7 mouse cellular contexts compared by ENCODE assay signal in genomic region chr2:28514489-28514888, GRCm38 (mm10). TPM values are rescaled to one million over a fixed set of nuclear protein-coding genes. Genes with fewer than 3 reads are reported as not detected.
A peak's percentile ranks its signal among the peaks of the same experiment; 100 is the strongest.
DNase-seq lines count a peak whose midpoint lies in the region; ATAC-seq and TF ChIP-seq lines count a peak whose summit lies in the region.

No protein-coding gene starts in this region.

- no peaks in the 10 kb centered on the region for H3K27me3 ChIP-seq in cerebellum, adult 2 months (ENCODE audit: control insufficient read depth, insufficient read depth, low read length)
- H3K27me3 ChIP-seq in hindbrain, embryonic 12.5 days, result no peaks in the 10 kb centered on the region
- H3K27me3 ChIP-seq in megakaryocyte, embryonic 14.5 days (replicated peaks), result peaks cover 71% of the 10 kb centered on the region

- no peak overlapping the region for H3K27ac ChIP-seq in cerebellum, adult 2 months (ENCODE audit: insufficient read depth, low read length)
- H3K27ac ChIP-seq in hindbrain, embryonic 12.5 days, result peak overlapping the region; percentile 93; the same call in 1 of the 2 replicates
- peak overlapping the region; percentile 71; the same call in 1 of the 2 replicates for H3K27ac ChIP-seq in left cerebral cortex, adult 2 months

- peak; percentile 87 for DNase-seq in NIH3T3 (ENCODE audit: low read depth)
- DNase-seq in cerebellum, adult 2 months, result peak; percentile 81 to 91
- DNase-seq in forelimb bud, embryonic 11.5 days (ENCODE audit: low read depth, low spot score), result peak; percentile 93
- DNase-seq in left cerebral cortex, adult 2 months (ENCODE audit: extremely low spot score in 1 of 2, low spot score in 2 of 2), result peak; percentile 80 to 89
- peak; percentile 92 for DNase-seq in right cerebral cortex, adult 2 months (ENCODE audit: low spot score in 2 of 2)

- peaks cover 5% of the 10 kb centered on the region for H3K36me3 ChIP-seq in hindbrain, embryonic 12.5 days
- no peaks in the 10 kb centered on the region for H3K36me3 ChIP-seq in megakaryocyte, embryonic 14.5 days (replicated peaks; ENCODE audit: low read length)

- no peaks in the 10 kb centered on the region for H3K9me3 ChIP-seq in hindbrain, embryonic 12.5 days (replicated peaks)
- H3K9me3 ChIP-seq in megakaryocyte, embryonic 14.5 days, result no peaks in the 10 kb centered on the region

- ATAC-seq in hindbrain, embryonic 12.5 days (ENCODE audit: low FRiP score), result no peak

- H3K4me1 ChIP-seq in cerebellum, adult 2 months (ENCODE audit: control insufficient read depth, insufficient read depth, low read length), result peaks cover 20% of the 10 kb centered on the region
- peaks cover 52% of the 10 kb centered on the region for H3K4me1 ChIP-seq in hindbrain, embryonic 12.5 days
- H3K4me1 ChIP-seq in megakaryocyte, embryonic 14.5 days, result peaks cover 47% of the 10 kb centered on the region

- H3K4me2 ChIP-seq in hindbrain, embryonic 12.5 days (replicated peaks), result peak overlapping the region; percentile 79

- intact Hi-C loops in left cerebral cortex, adult 2 months (cut with DNase I), result loop anchor here (1.0 kb wide), 2 partner anchors 33 to 71 kb away; no protein-coding TSS in a partner anchor

- WGBS in cerebellum, adult 2 months, result 8% methylated on average over 5 of the region's 5 CpGs
- 17% methylated on average over 5 of the region's 5 CpGs for WGBS in hindbrain, embryonic 12.5 days

- peak overlapping the region; percentile 95 for H3K9ac ChIP-seq in hindbrain, embryonic 12.5 days

- peak overlapping the region; percentile 57 for H3K4me3 ChIP-seq in cerebellum, adult 2 months (replicated peaks; ENCODE audit: insufficient read depth, low read depth, low read length)
- H3K4me3 ChIP-seq in hindbrain, embryonic 12.5 days, result peak overlapping the region; percentile 85
- peak overlapping the region; percentile 62 for H3K4me3 ChIP-seq in left cerebral cortex, adult 2 months
- H3K4me3 ChIP-seq in megakaryocyte, embryonic 14.5 days (replicated peaks), result peak overlapping the region; percentile 92

- TF ChIP-seq POLR2A in cerebellum, adult 2 months (IDR thresholded peaks at IDR 0.05; ENCODE audit: borderline replicate concordance, insufficient read depth, low read length), result no peak

- peak; percentile 93 for TF ChIP-seq CTCF in cerebellum, adult 2 months (IDR thresholded peaks at IDR 0.05; ENCODE audit: borderline replicate concordance, insufficient read depth, low read depth, low read length)
- TF ChIP-seq CTCF in left cerebral cortex, adult 2 months (IDR thresholded peaks at IDR 0.05), result peak; percentile 87

RNA-seq across cellular contexts. Expression of gene Ralgds, which starts 1.6 kb away (rescaled TPM):
- polyA plus RNA-seq in cerebellum, adult 2 months (2012; rRNA removed), result 133 and 151 TPM in 2 replicates
- 96.7 and 108 TPM in 2 replicates for polyA plus RNA-seq in hindbrain, embryonic 12.5 days (2016; fragmentation: Nextera tagmentation; extraction: Ambion mirVana)
- total RNA-seq in left cerebral cortex, adult 2 months (2021), result 10 to 100 TPM; 81.1 to 92.6 TPM
- 1.3 and 6.7 TPM in 2 replicates for polyA plus RNA-seq in megakaryocyte, embryonic 14.5 days (2012; ENCODE audit: insufficient read depth, low replicate concordance)

RNA-seq across cellular contexts. Expression of gene Gm10134, which starts 8.6 kb away (rescaled TPM):
- polyA plus RNA-seq in cerebellum, adult 2 months (2012; rRNA removed), result 0.48 TPM in 1 of 2 replicates, not detected in the other
- 1.8 and 2.8 TPM in 2 replicates for polyA plus RNA-seq in hindbrain, embryonic 12.5 days (2016; fragmentation: Nextera tagmentation; extraction: Ambion mirVana)
- 1 to 10 TPM in 1 of 2 experiments, not detected in 1; 1.9 TPM for total RNA-seq in left cerebral cortex, adult 2 months (2021)
- polyA plus RNA-seq in megakaryocyte, embryonic 14.5 days (2012; ENCODE audit: insufficient read depth, low replicate concordance), result not detected in 2 replicates

RNA-seq across cellular contexts. Expression of gene Gbgt1, which starts 17.8 kb away (rescaled TPM):
- 1.1 and 1.5 TPM in 2 replicates for polyA plus RNA-seq in cerebellum, adult 2 months (2012; rRNA removed)
- 0.67 and 0.72 TPM in 2 replicates for polyA plus RNA-seq in hindbrain, embryonic 12.5 days (2016; fragmentation: Nextera tagmentation; extraction: Ambion mirVana)
- 1 to 10 TPM; 1.8 to 2.9 TPM for total RNA-seq in left cerebral cortex, adult 2 months (2021)
- polyA plus RNA-seq in megakaryocyte, embryonic 14.5 days (2012; ENCODE audit: insufficient read depth, low replicate concordance), result 0.85 TPM in 1 of 2 replicates, not detected in the other

RNA-seq across cellular contexts. Expression of gene Mrps2, which starts 46.6 kb away (rescaled TPM):
- polyA plus RNA-seq in cerebellum, adult 2 months (2012; rRNA removed), result 43.2 and 44.5 TPM in 2 replicates
- polyA plus RNA-seq in hindbrain, embryonic 12.5 days (2016; fragmentation: Nextera tagmentation; extraction: Ambion mirVana), result 52.5 and 54.3 TPM in 2 replicates
- total RNA-seq in left cerebral cortex, adult 2 months (2021), result 10 to 100 TPM; 36.1 to 36.8 TPM
- 16.4 and 20.2 TPM in 2 replicates for polyA plus RNA-seq in megakaryocyte, embryonic 14.5 days (2012; ENCODE audit: insufficient read depth, low replicate concordance)

RNA-seq across cellular contexts. Expression of gene 1700007K13Rik, which starts 48.4 kb away (rescaled TPM):
- polyA plus RNA-seq in cerebellum, adult 2 months (2012; rRNA removed), result 4.0 TPM in 2 replicates
- polyA plus RNA-seq in hindbrain, embryonic 12.5 days (2016; fragmentation: Nextera tagmentation; extraction: Ambion mirVana), result 3.7 and 4.0 TPM in 2 replicates
- 1 to 10 TPM; 4.2 TPM for total RNA-seq in left cerebral cortex, adult 2 months (2021)
- 7.8 and 12.3 TPM in 2 replicates for polyA plus RNA-seq in megakaryocyte, embryonic 14.5 days (2012; ENCODE audit: insufficient read depth, low replicate concordance)

Comparison
In these comparisons a context has a peak if more than half of its experiments do, and no peak if none do; other contexts are left out.
1. RNA of gene Ralgds, which starts 1.6 kb away (polyA plus RNA-seq): 133 to 151 TPM in cerebellum, adult 2 months and 96.7 to 108 TPM in hindbrain, embryonic 12.5 days; 1.3 to 6.7 TPM in megakaryocyte, embryonic 14.5 days; every median in the first group is over 10 times any median in the second.
2. Peak in every context shown above with its lines, with median percentiles within 50 percentile points of each other: DNase-seq and H3K4me3 ChIP-seq.